Mouse (Mus musculus) lung, adult 2 months (tissue): ENCODE measurements around the gene D430042O09Rik.

Experiments used
- CTCF ChIP-seq: fragments of 200-500 bp; IDR thresholded peaks from 2 replicates; pipeline ENCODE4 v1.5.1; 2011; ENCODE audit warnings: mild to moderate bottlenecking, low read length, control low read depth; ENCODE audit not compliant: insufficient read depth
- POLR2A ChIP-seq: fragments of 200-500 bp; IDR thresholded peaks from 2 replicates; pipeline ENCODE4 v1.6.1; 2011; ENCODE audit warnings: low read depth, mild to moderate bottlenecking, control low read depth, low read length, borderline replicate concordance; ENCODE audit errors: extremely low read depth

GRCm38 (mm10) chr7:125899916-125900315 lies 192.2 kb downstream of the D430042O09Rik start:
- TF ChIP-seq CTCF (no peak), POLR2A (no peak)
